23 mouse cellular contexts compared by ENCODE assay signal in the genomic region with DNA sequence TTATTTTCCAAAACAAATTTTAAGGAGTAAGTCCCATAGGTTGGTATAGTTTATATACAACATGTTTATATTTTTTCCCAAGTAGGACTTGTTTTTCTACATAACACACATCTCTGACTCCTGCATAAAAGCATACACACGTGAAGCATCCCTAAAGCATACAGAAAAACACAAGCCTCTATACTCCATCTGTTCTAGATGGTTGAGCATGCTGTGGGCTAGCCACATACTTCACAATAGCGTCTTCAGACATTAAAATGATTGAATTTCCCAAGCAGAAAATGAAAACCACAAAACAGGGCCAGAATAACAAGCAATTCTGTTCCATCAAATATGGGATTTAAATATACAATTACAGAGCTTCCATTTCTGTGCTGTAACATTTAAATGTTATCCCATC.
DNase-seq lines count a peak whose midpoint lies in the region; ATAC-seq lines count a peak whose summit lies in the region.
"Had no signal": no experiment of that assay in that cellular context is flagged by ENCODE, and none has a peak within 500 bp of the region (broad histone marks: within the 10 kb centered on the region; RNA-seq: fewer than 3 reads in every experiment).

No protein-coding gene starts in this region.

- H3K4me3 ChIP-seq in hindbrain, embryonic 13.5 days: no peak overlapping the region
- H3K4me3 ChIP-seq in hindbrain, embryonic 16.5 days (ENCODE audit: low read length): no peak overlapping the region
- H3K4me3 ChIP-seq in neural tube, embryonic 15.5 days (replicated peaks): no peak overlapping the region
- H3K4me3 ChIP-seq: embryonic facial prominence, embryonic 12.5 days; embryonic facial prominence, embryonic 15.5 days; erythroblast, embryonic 14.5 days; forebrain, embryonic 10.5 days; forebrain, embryonic 12.5 days had no signal

- H3K4me1 ChIP-seq in hindbrain, embryonic 13.5 days (replicated peaks): peaks cover 7% of the 10 kb centered on the region
- no peaks in the 10 kb centered on the region for H3K4me1 ChIP-seq in hindbrain, embryonic 16.5 days (ENCODE audit: control insufficient read depth, insufficient read depth, low read depth, low read length)
- H3K4me1 ChIP-seq in neural tube, embryonic 15.5 days: peaks cover 10% of the 10 kb centered on the region
- H3K4me1 ChIP-seq: embryonic facial prominence, embryonic 12.5 days; embryonic facial prominence, embryonic 15.5 days; forebrain, embryonic 10.5 days; forebrain, embryonic 12.5 days had no signal

- no peaks in the 10 kb centered on the region for H3K9me3 ChIP-seq in hindbrain, embryonic 13.5 days
- H3K9me3 ChIP-seq in hindbrain, embryonic 16.5 days (ENCODE audit: control insufficient read depth, low read length): no peaks in the 10 kb centered on the region
- H3K9me3 ChIP-seq in neural tube, embryonic 15.5 days (replicated peaks): no peaks in the 10 kb centered on the region
- H3K9me3 ChIP-seq: embryonic facial prominence, embryonic 12.5 days; embryonic facial prominence, embryonic 15.5 days; forebrain, embryonic 10.5 days; forebrain, embryonic 12.5 days had no signal

- peak; percentile 15 for DNase-seq in Muller cell, postnatal 12 days (ENCODE audit: inconsistent ontology term)
- DNase-seq in cerebellum, adult 18-20 months: no peak
- DNase-seq: adrenal gland, adult 8-10 months; adrenal gland, postnatal 14 days; adrenal gland, postnatal 36 days; cerebellum, adult 11-12 months; cerebellum, adult 8-10 months; cerebellum, adult 9-11 months; cerebellum, postnatal 14 days; cerebellum, postnatal 36 days; embryo, embryonic 11 days had no signal

- H3K36me3 ChIP-seq in hindbrain, embryonic 13.5 days: no peaks in the 10 kb centered on the region
- H3K36me3 ChIP-seq in hindbrain, embryonic 16.5 days (ENCODE audit: control insufficient read depth, insufficient read depth, low read length): no peaks in the 10 kb centered on the region
- no peaks in the 10 kb centered on the region for H3K36me3 ChIP-seq in neural tube, embryonic 15.5 days
- H3K36me3 ChIP-seq: embryonic facial prominence, embryonic 12.5 days; embryonic facial prominence, embryonic 15.5 days; forebrain, embryonic 10.5 days; forebrain, embryonic 12.5 days had no signal

- no peak overlapping the region for H3K4me2 ChIP-seq in hindbrain, embryonic 13.5 days
- H3K4me2 ChIP-seq in hindbrain, embryonic 16.5 days (ENCODE audit: low read length): no peak overlapping the region
- no peak overlapping the region for H3K4me2 ChIP-seq in neural tube, embryonic 15.5 days
- H3K4me2 ChIP-seq: embryonic facial prominence, embryonic 12.5 days; embryonic facial prominence, embryonic 15.5 days; forebrain, embryonic 12.5 days had no signal

- no peaks in the 10 kb centered on the region for H3K27me3 ChIP-seq in hindbrain, embryonic 13.5 days
- H3K27me3 ChIP-seq in hindbrain, embryonic 16.5 days (replicated peaks; ENCODE audit: control insufficient read depth, insufficient read depth, low read length): no peaks in the 10 kb centered on the region
- H3K27me3 ChIP-seq in neural tube, embryonic 15.5 days (replicated peaks): no peaks in the 10 kb centered on the region
- H3K27me3 ChIP-seq: embryonic facial prominence, embryonic 12.5 days; embryonic facial prominence, embryonic 15.5 days; forebrain, embryonic 12.5 days had no signal

- peak overlapping the region; percentile 23; the same call in 1 of the 2 replicates for H3K27ac ChIP-seq in hindbrain, embryonic 13.5 days
- H3K27ac ChIP-seq in hindbrain, embryonic 16.5 days (ENCODE audit: low read depth, low read length): no peak overlapping the region
- peak overlapping the region; percentile 61 for H3K27ac ChIP-seq in neural tube, embryonic 15.5 days (replicated peaks)
- H3K27ac ChIP-seq: embryonic facial prominence, embryonic 12.5 days; embryonic facial prominence, embryonic 15.5 days; forebrain, embryonic 10.5 days; forebrain, embryonic 12.5 days had no signal

- ATAC-seq in hindbrain, embryonic 13.5 days (ENCODE audit: low FRiP score): no peak
- no peak for ATAC-seq in hindbrain, embryonic 16.5 days
- peak; percentile 63; the same call in 1 of the 2 replicates for ATAC-seq in neural tube, embryonic 15.5 days (ENCODE audit: low FRiP score)
- ATAC-seq: activated CD4-positive, CD25-positive, alpha-beta regulatory T cell, adult 4 months; forebrain, embryonic 14.5 days; forebrain, embryonic 16.5 days; Patski had no signal

- H3K9ac ChIP-seq in hindbrain, embryonic 13.5 days: no peak overlapping the region
- H3K9ac ChIP-seq in hindbrain, embryonic 16.5 days (ENCODE audit: low read depth, low read length): no peak overlapping the region
- H3K9ac ChIP-seq in neural tube, embryonic 15.5 days (replicated peaks): no peak overlapping the region
- H3K9ac ChIP-seq: embryonic facial prominence, embryonic 12.5 days; embryonic facial prominence, embryonic 15.5 days; forebrain, embryonic 12.5 days had no signal

- 66% methylated on average over 2 of the region's 2 CpGs for WGBS in hindbrain, embryonic 13.5 days
- 49% methylated on average over 2 of the region's 2 CpGs for WGBS in hindbrain, embryonic 16.5 days
- WGBS in neural tube, embryonic 15.5 days: 48% methylated on average over 2 of the region's 2 CpGs
